Mouse (Mus musculus) liver, embryonic 16.5 days (tissue): ENCODE measurements at regions not wholly inside any gene's neighbourhood (a gene's known extent, or its start where the extent isn't known, plus 50 kb on each side); places are given as distances from the start of the nearest gene placed in this dataset.

Experiments used
- ATAC-seq: fragments of 200-750 bp; cut with Nextera tagmentation; 2 replicates; pipeline ENCODE4 v1.8.0; 2017; ENCODE audit warnings: low read depth, mild to moderate bottlenecking, moderate number of reproducible peaks, moderate library complexity
- H3K27ac ChIP-seq: fragments of 300-500 bp; sonication (generic); 2 replicates; pipeline ENCODE4 v1.5.1; 2014; ENCODE audit warnings: mild to moderate bottlenecking, low read length
- H3K27me3 ChIP-seq: fragments of 300-500 bp; sonication (generic); 2 replicates; pipeline ENCODE4 v1.6.1; 2014; ENCODE audit warnings: low read depth, low read length, mixed read lengths; ENCODE audit not compliant: control insufficient read depth, insufficient read depth
- H3K36me3 ChIP-seq: fragments of 300-500 bp; sonication (generic); 2 replicates; pipeline ENCODE4 v1.6.1; 2014; ENCODE audit warnings: mild to moderate bottlenecking; ENCODE audit not compliant: control insufficient read depth, insufficient read depth
- H3K4me1 ChIP-seq: fragments of 300-500 bp; sonication (generic); 2 replicates; pipeline ENCODE4 v1.6.1; 2014; ENCODE audit warnings: low read depth, low read length, mixed read lengths; ENCODE audit not compliant: control insufficient read depth
- H3K4me2 ChIP-seq: fragments of 300-500 bp; sonication (generic); 2 replicates; pipeline ENCODE4 v1.6.1; 2014; ENCODE audit warnings: low read depth, low read length, mixed read lengths
- H3K4me3 ChIP-seq: fragments of 300-500 bp; sonication (generic); 2 replicates; pipeline ENCODE4 v1.5.1; 2014; ENCODE audit warnings: low read depth, mild to moderate bottlenecking, low read length
- H3K9ac ChIP-seq: fragments of 300-500 bp; sonication (generic); 2 replicates; pipeline ENCODE4 v1.6.1; 2014; ENCODE audit warnings: low read depth, low read length
- H3K9me3 ChIP-seq: fragments of 300-500 bp; sonication (generic); replicated peaks from 2 replicates; pipeline ENCODE4 v1.6.1; 2016; ENCODE audit warnings: low read length; ENCODE audit not compliant: control insufficient read depth
- WGBS: fragments of 180-500 bp; shearing (Covaris S2); extraction: QIAGEN DNeasy Blood & Tissue Kit; methylation state at CpG from one replicate; pipeline ENCODE4 v1.1.7; 2014; ENCODE audit not compliant: insufficient replicate concordance; 5-methylcytosine and 5-hydroxymethylcytosine counted together

GRCm38 (mm10) chr1:40967768-40968504 is 162.5 kb downstream of the Tmem182 start:
- ATAC-seq: no peak
- WGBS: 60% methylated on average over 17 of the region's 17 CpGs
- no peaks in the 10 kb centered on the region for H3K4me1 ChIP-seq

GRCm38 (mm10) chr1:40983762-40984161 is 178.4 kb downstream of the Tmem182 start:
- Histone ChIP-seq H3K9ac (no peak overlapping the region), H3K4me2 (no peak overlapping the region), H3K27me3 (no peaks in the 10 kb centered on the region), H3K27ac (no peak overlapping the region), H3K4me3 (no peak overlapping the region), H3K4me1 (no peaks in the 10 kb centered on the region), H3K9me3 (no peaks in the 10 kb centered on the region), H3K36me3 (no peaks in the 10 kb centered on the region)
- 29% methylated on average over 2 of the region's 2 CpGs for WGBS
- ATAC-seq: no peak

More at GRCm38 (mm10) chr1:40967768-40968504, 162.5 kb downstream of the Tmem182 start:
- H3K9ac ChIP-seq: no peak overlapping the region
- no peaks in the 10 kb centered on the region for H3K36me3 ChIP-seq
- no peak overlapping the region for H3K4me2 ChIP-seq
- H3K9me3 ChIP-seq: no peaks in the 10 kb centered on the region
- no peak overlapping the region for H3K4me3 ChIP-seq
- H3K27ac ChIP-seq: no peak overlapping the region
- no peaks in the 10 kb centered on the region for H3K27me3 ChIP-seq

- H3K27ac ChIP-seq: no peak overlapping the region
- H3K9ac ChIP-seq: no peak overlapping the region
- no peaks in the 10 kb centered on the region for H3K36me3 ChIP-seq
- H3K4me1 ChIP-seq: no peaks in the 10 kb centered on the region
- H3K4me3 ChIP-seq: no peak overlapping the region
- H3K9me3 ChIP-seq: no peaks in the 10 kb centered on the region
- H3K4me2 ChIP-seq: no peak overlapping the region
- 60% methylated on average over 4 of the region's 4 CpGs for WGBS
- ATAC-seq: no peak
- no peaks in the 10 kb centered on the region for H3K27me3 ChIP-seq
Observed at GRCm38 (mm10) chr1:40993327-40993726, 187.9 kb downstream of the Tmem182 start.

- no peak overlapping the region for H3K9ac ChIP-seq
- no peak overlapping the region for H3K27ac ChIP-seq
- no peaks in the 10 kb centered on the region for H3K36me3 ChIP-seq
- 56% methylated on average over 13 of the region's 13 CpGs for WGBS
- no peaks in the 10 kb centered on the region for H3K9me3 ChIP-seq
- no peaks in the 10 kb centered on the region for H3K27me3 ChIP-seq
- no peak overlapping the region for H3K4me2 ChIP-seq
- no peak overlapping the region for H3K4me3 ChIP-seq
- ATAC-seq: no peak
- H3K4me1 ChIP-seq: no peaks in the 10 kb centered on the region
Observed at GRCm38 (mm10) chr1:41001154-41001949, 196.0 kb downstream of the Tmem182 start.

- no peaks in the 10 kb centered on the region for H3K9me3 ChIP-seq
- H3K4me1 ChIP-seq: no peaks in the 10 kb centered on the region
- no peak overlapping the region for H3K9ac ChIP-seq
- H3K4me3 ChIP-seq: no peak overlapping the region
- no peak for ATAC-seq
- WGBS: 63% methylated on average over 9 of the region's 9 CpGs
- H3K36me3 ChIP-seq: no peaks in the 10 kb centered on the region
- no peak overlapping the region for H3K4me2 ChIP-seq
- no peak overlapping the region for H3K27ac ChIP-seq
- no peaks in the 10 kb centered on the region for H3K27me3 ChIP-seq
Observed at GRCm38 (mm10) chr1:41002006-41002405, 196.6 kb downstream of the Tmem182 start.

GRCm38 (mm10) chr1:41026943-41027342 is 221.5 kb downstream of the Tmem182 start:
- H3K36me3 ChIP-seq: no peaks in the 10 kb centered on the region
- no peak overlapping the region for H3K9ac ChIP-seq
- no peaks in the 10 kb centered on the region for H3K27me3 ChIP-seq
- no peak overlapping the region for H3K4me2 ChIP-seq
- H3K4me3 ChIP-seq: no peak overlapping the region
- H3K9me3 ChIP-seq: no peaks in the 10 kb centered on the region
- WGBS: 75% methylated on average over 4 of the region's 4 CpGs
- H3K4me1 ChIP-seq: no peaks in the 10 kb centered on the region
- no peak overlapping the region for H3K27ac ChIP-seq
- no peak for ATAC-seq

- Histone ChIP-seq H3K9me3 (no peaks in the 10 kb centered on the region), H3K27ac (no peak overlapping the region), H3K4me1 (no peaks in the 10 kb centered on the region), H3K4me2 (no peak overlapping the region), H3K9ac (no peak overlapping the region), H3K27me3 (no peaks in the 10 kb centered on the region), H3K4me3 (no peak overlapping the region), H3K36me3 (no peaks in the 10 kb centered on the region)
- ATAC-seq: no peak
- WGBS: 35% methylated on average over 4 of the region's 4 CpGs
Observed at GRCm38 (mm10) chr1:41027540-41027978, 222.2 kb downstream of the Tmem182 start.

- 77% methylated on average over 2 of the region's 2 CpGs for WGBS
Observed at GRCm38 (mm10) chr1:41028021-41028420, 222.6 kb downstream of the Tmem182 start.

More at GRCm38 (mm10) chr1:41028021-41028420, 222.6 kb downstream of the Tmem182 start:
- Histone ChIP-seq H3K27ac (no peak overlapping the region), H3K36me3 (no peaks in the 10 kb centered on the region), H3K9ac (no peak overlapping the region), H3K9me3 (no peaks in the 10 kb centered on the region), H3K4me1 (no peaks in the 10 kb centered on the region), H3K4me2 (no peak overlapping the region), H3K27me3 (no peaks in the 10 kb centered on the region), H3K4me3 (no peak overlapping the region)
- no peak for ATAC-seq
